Mouse (Mus musculus) regulatory T cell (primary cell): ENCODE results near the gene Zfp526.

ENCODE experiments used
- in situ Hi-C: fragments of 300-600 bp; cut with MboI, MseI; formaldehyde crosslinking; loops from one replicate; pipeline ENCODE4 v1.15.1; 2025; ENCODE audit warnings: high pct_unique_total_duplicates

The Zfp526 gene

DNA sequence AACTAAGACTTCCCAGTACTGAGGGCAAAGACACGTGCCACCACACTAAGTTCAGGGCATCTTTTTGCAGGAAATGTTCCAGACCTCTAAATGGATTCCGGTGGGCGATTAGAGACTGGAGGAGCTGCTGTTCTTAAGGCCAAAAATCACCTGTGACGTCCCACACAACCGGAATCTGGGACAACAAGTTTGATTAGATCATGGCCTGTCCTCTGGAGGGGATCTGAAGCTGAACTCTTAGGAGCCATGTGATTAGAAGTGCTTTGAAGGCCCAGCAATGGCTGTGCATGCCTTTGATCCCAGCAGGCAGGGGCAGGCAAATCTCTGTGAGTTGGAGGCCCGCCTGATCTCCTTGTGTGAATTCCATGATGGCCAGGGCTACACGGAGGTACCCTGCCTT is 19.4 kb downstream of the Zfp526 start:
- in situ Hi-C loops, result no loop called here

DNA sequence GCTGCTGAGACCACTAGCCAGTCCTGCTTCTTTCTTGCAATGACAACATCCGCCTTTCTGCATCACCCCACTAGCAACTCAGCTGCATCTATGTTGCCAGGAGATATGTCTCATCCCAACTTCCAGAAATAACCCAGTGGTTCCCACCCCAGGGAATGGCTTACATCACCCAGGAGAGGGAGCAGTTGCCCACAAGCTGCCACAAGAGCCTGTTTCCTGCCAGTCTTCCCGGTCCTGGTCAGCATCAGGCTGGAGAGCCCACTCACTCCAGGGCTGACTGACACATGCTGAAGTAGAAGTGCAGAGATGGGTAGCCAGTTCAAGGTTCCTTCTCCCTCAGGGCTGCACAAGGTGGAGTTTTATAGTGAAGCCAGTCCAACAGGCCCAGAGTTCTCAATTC is 19.8 kb downstream of the Zfp526 start:
- in situ Hi-C loops, result no loop called here

DNA sequence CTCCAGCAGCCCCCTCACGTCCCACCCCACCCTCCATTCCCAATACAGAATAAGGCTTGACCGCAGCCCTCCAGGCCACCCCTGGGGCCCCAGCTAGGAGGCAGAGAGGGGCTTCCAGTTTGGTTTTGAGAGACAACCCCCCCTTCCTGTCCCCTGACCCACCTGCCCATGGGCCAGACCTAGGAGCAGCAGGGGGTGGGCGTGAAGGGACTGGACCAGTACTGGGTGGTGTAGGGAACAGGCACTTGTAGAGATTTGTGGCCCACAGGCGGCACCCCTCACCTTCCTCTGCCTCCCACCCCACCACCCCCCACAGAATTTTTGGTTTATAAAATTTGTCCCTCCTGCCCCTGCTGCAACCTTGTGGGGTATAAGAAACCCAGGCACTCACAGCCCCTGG is 22.1 kb downstream of the Zfp526 start:
- in situ Hi-C loops, result no loop called here

DNA sequence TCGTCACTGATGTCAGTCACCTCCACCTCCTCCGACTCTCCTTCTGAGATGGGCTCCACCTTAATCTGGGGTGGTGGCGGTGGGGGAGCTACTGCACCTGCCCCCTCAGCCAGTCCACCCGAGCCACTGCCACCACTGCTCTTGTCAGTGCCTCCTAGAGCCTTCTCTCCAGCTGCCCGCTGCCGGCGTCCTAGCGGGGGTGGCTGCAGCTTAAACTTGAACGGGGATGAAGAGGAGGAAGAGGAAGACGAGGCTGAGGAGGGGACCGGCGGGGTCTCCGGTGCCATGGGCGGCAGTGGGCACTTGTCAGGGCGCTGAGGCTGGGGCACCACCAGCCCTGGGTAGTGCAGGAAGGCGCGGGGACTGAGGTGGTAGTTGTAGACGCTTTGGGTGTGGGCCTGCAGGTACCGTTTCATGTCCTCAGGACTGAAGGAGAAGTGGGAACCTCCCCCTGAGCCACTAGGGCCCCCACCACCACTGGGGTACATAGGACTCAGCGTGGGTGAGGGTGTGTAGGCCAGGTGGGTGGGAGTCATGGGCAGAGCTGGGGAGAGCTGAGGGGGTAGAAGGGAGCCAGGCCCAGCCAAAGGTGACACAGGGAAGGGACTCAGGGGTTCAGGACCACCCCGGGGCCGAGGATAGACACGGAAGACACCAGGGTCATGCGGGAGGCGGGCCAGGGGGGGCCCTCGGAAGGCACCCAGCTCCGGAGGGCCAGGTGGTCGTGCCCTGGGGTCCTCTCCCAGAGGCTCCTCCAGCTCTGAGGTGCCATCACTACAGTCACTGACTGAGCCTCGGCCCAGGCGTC is 23.5 kb downstream of the Zfp526 start:
- in situ Hi-C loops, result no loop called here

DNA sequence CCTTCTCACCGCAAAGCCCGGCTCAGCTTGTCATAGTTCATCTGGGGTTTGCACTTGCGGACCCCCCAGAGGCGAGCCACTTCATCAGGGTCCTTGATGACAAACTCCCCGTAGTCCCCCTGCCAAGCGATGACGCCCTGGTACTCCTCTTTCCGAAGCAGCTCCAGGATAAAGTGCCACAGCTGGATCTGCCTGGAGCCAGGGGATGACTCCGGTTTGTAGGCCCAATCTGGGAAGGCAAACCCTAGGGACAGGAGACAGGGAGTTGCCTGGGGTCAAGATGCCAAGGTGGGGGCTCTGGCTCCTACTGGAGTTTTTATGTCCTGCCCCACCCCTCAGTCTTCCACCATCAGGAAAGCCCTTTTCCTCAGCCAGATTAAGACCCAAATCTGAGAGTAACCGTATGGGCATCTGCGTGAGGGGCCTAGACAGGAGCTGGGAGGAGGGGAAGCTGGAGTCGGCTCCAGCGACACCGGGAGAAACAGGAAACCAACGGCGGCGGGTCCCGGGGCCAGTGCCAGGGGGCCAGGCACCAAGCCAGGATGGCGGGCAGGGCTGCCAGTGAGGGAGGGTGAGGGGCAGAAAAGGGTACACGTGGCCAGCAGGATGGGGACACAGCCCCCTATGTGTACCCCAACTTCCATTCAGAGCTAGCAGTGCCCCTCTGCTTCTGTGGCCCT is 25.0 kb downstream of the Zfp526 start:
- in situ Hi-C loops, result no loop called here

DNA sequence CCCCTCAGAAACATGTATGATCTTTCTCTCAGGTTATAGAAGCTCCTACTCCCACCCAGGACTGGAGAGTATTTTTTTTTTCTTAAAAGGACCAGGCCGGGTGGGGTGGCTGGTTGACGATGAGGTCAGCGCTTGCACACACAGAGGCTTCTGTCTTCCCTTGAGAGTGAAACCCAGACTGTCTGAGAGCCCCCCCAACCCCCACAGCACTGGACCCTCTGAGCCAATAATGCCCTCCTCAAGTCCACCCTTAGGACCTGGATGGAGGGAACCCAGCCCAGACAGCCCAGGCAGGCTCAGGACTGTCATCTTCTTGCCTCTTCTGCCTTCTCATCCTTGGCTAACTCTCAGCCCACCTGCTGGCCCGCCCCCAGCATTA is 25.5 kb downstream of the Zfp526 start:
- in situ Hi-C loops, result no loop called here

DNA sequence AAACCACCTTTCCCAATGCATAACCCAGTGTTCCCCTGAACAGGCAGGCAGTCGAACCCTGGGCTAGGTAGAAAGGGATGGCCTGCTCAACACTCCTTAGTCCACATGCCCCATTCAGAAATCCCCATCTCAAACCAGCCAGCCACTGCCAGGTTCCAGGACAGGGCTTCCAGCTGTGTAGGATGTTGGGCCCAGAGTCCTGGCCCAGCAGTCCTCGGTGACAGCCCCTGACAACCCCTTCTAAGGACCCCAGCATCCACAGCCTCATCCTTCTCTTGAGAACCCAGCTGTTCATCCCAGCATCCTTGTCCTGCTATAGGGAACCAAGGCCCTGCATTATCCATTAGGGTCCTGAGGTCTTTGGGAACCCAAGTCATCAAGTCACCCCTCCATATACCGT is 26.3 kb downstream of the Zfp526 start:
- in situ Hi-C loops, result no loop called here

DNA sequence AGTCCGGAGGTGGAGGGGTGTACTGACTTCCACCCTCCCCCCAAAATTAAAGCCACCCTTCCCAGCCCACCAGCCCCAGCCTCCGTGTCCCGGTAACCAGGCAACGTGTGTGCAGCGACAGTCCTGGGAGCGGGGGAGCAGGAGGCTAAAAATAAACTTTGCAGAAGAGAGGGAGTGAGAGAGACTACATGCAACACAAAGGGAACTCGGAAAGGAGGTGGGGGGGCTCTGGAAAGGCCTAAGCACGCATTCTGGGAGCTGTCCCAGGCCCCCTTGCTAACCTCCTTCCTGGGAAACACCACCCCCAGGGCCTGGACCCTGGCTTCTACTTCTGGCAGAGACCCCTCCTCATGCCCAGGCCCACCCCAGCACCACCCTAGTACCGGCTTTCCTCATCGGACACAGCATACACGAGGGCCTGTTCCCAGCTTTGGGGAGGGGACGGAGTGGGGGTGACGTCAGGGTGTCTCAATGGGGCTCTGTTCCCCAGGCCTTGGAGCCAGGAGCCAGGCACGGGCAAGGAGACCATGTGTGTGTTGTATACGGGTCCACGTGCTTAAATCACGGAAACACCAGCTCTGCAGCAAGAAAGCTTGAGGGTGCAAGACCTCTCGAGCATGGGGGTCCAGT is 26.9 kb downstream of the Zfp526 start:
- in situ Hi-C loops, result no loop called here

DNA sequence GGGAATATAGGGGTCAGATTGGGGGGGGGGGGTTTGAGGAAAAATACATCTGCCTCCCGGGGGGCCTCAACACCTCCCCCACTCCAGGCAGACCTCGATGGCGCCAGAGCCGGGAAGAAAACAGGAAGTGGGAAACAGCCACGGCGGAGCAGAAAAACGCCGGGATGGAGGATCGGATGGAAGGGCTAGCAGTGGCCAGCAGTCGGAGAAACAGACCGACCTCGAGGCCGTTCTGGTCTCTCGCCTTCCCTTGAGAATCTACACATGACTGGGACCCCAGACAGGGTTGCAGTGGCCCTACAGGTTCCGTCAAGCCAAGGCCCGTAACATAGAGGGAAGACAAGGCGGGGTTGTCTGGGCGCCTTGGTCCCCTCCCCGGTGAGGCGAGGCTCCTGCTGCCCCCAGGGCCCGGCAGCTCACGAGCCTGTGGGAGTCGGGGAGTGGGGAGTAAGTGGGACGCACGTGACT is 27.7 kb downstream of the Zfp526 start:
- in situ Hi-C loops, result no loop called here

DNA sequence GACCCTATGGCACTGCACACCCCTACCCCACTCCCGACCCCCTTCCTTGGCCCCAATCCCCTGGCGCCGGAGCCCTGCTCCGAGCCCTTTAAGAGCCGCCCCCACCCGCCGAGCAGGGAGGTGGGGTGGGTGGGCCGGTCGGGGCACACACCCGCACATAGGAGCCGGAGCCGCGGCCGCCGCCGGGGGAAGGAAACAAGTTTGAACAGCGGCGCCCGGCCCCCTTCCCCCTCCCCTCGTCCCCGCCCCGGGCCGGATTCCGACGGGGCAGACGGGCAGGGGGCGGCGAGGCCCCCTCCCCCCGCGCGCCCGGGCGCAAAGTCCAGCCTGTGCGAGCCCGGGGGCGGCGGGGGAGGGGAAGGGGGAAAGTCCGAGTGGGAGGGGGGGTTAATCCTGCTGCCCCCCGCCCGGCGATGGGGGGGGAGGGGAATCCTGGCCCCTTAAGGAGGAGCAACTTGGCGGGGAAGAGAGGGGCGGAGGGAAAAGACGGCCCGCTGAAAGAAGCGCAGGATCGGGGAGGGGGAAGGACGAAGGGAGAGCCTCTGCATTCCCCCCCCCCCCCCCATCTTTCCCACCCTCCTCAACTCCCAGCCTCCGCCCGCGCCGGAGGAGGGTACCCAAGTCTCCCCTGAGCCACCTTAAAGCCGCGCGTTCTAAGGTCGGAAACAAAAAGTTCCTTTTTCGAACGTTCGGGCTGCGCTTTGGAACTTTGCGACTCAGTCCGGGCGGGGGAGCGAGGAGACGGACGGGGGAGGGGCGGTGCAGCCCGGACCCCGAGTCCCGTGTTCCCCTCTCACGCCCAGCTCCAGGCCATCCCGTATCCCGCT is 28.3 kb downstream of the Zfp526 start:
- in situ Hi-C loops, result loop anchor here (25.0 kb wide), 1 partner anchor 1938 kb away; the partner anchor contains the start of genes BC024978, Gm21983, Mia and Rab4b

DNA sequence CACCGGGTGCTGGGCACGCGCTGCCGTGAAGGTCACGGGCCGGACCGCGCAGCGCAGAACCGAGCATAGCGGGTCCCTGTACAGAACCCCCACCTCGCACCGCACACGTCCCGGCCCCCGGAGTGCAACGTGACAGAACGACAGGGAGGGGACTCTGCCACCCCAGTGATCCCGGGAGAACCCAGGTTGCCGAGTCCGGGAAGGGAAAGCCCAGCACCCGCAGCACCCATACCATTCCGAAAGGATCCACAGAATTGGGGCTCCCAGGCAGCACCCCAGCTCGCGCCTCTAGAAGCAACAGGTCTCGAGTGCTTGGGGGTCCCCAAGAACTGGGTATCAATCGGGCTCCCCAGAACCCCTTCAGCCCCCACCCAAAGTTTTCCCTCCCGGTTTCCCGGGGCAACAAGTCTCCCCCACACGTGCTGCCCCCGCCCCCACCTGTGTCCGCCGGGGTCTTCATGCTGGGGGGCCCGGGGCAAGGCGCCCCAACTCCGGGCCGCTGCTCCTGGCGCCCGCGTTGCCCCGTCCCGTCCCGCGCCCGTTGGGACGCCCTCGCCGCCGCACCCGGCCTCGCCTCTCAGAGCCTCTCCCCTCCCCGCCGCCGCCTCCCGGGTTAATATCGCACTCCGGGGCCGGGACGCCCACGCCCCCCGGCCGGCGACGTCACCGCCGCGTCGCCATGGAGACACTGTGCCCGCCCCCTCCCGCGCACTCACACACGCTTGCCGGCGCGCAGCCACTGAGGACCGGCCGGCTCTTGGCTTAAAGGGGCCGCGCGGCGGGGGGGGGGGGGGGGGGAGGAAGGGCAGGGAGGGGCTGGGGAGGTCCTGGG is 29.1 kb downstream of the Zfp526 start, which contains the start of gene Erf:
TSS of gene Erf (minus strand) at position 621 of the 832 bp plus-strand sequence.
- in situ Hi-C loops, result loop anchor here (25.0 kb wide), 1 partner anchor 1937 kb away; the partner anchor contains the start of genes BC024978, Gm21983, Mia and Rab4b

DNA sequence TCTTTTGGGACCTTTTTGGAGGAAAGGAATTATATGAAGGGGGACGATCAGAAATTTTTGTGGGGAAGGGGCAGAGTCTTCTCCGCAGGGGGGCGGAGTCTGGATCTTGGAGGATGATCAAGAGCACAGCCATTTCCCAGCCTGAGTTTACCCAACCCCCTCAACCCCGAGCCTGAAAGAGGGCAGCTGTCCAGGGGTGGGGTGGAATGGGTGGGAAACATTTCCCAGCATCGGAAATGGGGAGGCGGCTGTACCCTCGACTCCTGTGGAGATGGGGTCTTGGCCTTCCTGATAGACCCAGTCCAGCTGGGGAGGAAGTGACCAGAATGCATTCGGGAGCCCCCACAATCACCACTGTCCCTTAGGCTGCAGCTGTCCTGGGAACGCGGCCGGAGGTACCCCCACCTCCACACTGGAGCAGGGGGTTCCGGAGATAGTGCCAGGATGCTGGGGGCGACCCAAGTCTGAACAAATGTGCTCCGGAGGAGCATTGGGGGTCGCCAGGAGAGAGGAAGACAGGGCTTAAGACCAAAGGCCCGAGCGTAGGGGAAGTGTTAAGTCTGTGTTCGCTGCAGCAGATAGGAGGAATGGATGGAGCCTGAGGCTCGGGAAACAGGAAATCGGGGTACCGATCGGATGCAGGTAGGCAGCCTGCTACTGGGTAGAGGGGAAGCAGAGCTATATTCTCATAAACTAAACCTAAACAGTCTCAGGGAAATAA is 30.0 kb downstream of the Zfp526 start:
- in situ Hi-C loops, result loop anchor here (25.0 kb wide), 1 partner anchor 1936 kb away; the partner anchor contains the start of genes BC024978, Gm21983, Mia and Rab4b

DNA sequence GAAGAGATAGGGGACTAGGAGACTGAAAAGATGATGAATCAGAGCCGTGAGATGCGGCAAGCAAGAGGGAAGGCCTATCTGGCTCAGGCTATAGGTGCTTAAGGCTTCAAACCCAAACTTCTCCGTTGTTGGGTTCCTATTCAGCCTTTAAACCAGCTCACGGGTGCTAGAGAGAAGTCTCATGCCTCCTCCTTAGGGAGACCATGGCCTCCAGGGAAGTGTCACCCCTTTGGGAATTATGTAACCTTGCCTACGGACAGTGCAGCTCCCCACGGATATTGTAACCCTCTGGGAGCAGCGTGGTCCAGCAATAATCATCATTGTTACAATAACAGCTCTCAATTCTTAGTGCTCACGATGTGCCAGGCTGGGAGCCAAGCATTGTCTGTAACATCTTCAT is 30.6 kb downstream of the Zfp526 start:
- in situ Hi-C loops, result loop anchor here (25.0 kb wide), 1 partner anchor 1935 kb away; the partner anchor contains the start of genes BC024978, Gm21983, Mia and Rab4b

DNA sequence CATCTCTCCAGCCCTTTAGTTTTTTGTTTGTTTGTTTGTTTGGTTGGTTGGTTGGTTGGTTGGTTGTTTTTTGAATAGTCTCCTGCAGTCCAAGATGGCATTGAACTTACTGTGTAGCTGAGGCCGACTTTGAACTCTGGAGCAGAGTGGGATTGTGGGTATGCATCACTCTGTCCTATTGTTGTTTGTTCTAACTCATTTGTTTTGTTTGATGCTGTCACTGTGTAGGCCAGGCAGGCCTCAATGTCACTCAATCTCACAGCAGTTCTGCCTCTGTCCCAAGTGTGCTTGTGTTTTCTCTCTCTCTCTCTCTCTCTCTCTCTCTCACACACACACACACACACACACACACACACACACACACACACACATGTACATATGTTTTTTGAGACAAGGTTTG is 40.7 kb downstream of the Zfp526 start:
- in situ Hi-C loops, result loop anchor here (25.0 kb wide), 1 partner anchor 1925 kb away; the partner anchor contains the start of genes BC024978, Gm21983, Mia and Rab4b

DNA sequence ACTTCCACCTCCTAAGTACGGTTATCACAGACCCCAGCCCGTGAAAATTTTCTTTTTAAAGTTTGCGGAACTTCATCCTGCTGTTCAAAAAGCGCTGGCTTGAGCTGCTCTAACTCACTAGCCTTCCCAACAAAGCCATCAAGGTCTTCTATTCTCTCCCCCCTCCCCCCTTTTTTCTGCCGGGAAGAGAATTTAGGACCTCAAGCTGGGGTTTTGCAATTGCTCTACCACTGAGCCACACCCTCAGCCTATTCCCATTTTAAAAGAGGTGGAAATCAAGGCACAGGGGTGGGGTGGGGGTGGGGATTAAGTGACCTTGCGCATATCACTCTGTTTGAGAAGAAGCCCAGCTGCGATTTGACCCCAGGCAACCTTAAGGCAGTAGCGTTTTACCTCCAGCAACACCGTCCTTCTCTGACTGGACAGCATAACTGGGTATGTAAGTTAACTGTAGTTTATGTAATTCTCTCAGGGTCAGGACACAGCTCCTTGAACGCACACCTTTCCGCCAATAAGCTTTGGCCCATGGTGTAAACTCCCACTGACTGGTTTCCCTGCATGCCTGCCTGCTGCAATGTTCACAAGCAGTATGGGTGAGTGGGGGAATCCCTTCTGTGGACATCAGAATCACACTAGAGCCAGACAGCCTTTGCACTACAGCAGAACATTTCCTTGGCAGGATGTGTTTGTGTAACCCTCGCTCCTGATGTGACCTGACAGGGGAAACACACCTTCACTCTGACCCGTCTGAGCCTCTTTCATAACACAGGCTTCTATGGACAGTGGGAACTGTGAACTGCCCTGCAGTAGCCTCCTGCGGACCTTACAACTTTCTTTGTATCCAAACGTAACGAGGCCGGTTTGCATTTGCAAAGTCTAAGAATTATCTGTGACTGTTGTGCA is 43.0 kb downstream of the Zfp526 start:
- in situ Hi-C loops, result loop anchor here (25.0 kb wide), 1 partner anchor 1923 kb away; the partner anchor contains the start of genes BC024978, Gm21983, Mia and Rab4b

DNA sequence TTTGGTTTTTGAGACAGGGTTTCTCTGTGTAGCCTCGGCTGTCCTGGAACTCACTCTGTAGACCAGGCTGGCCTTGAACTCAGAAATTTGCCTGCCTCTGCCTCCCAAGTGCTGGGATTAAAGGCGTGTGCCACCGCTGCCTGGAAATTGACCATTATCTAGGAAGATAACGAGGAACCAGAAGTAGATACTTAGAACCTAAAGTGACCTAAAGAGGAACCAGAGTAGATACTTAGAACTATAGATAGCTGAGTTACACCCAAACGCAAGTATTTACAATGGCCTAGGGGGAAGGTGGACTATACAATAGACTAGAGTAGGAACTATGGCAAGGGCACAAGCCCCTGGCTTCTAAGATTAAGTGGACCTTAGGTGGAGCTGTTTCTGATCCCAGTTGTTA is 44.5 kb downstream of the Zfp526 start:
- in situ Hi-C loops, result loop anchor here (25.0 kb wide), 1 partner anchor 1922 kb away; the partner anchor contains the start of genes BC024978, Gm21983, Mia and Rab4b

DNA sequence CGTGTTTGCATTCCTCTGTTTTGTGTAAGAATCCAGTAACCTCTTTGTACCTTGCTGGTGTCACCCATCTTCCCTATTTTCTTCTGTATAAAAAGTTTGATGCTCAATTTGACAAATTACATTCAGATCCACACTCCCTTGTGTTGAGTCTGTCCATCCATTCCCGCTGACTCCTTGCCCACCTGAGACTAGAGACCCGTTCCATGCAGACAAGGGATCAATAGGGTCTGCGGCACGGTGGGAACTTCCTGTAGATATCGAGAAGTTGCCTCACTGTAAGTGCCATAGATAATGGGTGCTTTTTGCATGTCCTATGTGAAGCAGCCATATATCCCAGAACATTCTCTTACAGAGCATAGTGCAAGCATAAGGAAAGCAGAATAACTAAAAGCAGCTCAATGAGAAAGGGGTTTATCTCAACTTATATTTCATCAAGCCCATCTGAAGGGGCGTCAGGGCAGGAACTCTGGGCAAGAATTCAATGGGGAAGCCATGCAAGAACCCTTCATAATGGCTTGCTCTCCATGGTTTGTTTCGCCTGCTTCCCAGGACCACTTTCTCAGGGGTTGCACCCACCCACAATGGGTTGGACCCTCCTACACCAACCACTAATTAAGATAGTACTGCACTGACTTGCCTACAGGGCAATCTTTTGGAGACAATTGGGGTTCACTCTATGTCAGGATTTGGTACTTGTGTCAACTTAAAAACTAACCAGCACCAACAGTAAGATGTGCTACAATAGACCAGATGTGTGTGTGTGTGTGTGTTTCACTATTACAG is 45.1 kb downstream of the Zfp526 start:
- in situ Hi-C loops, result loop anchor here (25.0 kb wide), 1 partner anchor 1921 kb away; the partner anchor contains the start of genes BC024978, Gm21983, Mia and Rab4b
